9 mouse cellular contexts compared by ENCODE assay signal in genomic region chr5:128954371-128954770, GRCm38 (mm10). TPM values are rescaled to one million over a fixed set of nuclear protein-coding genes. Genes with fewer than 3 reads are reported as not detected.
DNase-seq lines count a peak whose midpoint lies in the region; TF ChIP-seq lines count a peak whose summit lies in the region.
"Not testable (repeated sequence)": the region's sequence is repeated elsewhere in the genome, so short reads cannot be mapped to it uniquely, and the experiment has no call there.
"Had no signal": no experiment of that assay in that cellular context is flagged by ENCODE, and none has a peak within 500 bp of the region (broad histone marks: within the 10 kb centered on the region; RNA-seq: fewer than 3 reads in every experiment).

No protein-coding gene starts in this region.

- not testable (repeated sequence) for H3K4me3 ChIP-seq in cortical plate, adult 2 months (ENCODE audit: insufficient read depth, low read length); kidney, adult 2 months (ENCODE audit: insufficient read depth, low read depth, low read length)

- intact Hi-C loops in left cerebral cortex, postnatal 4 days (cut with DNase I) = loop anchor here (5.0 kb wide), 1 partner anchor 142 kb away; no protein-coding TSS in a partner anchor

- H3K36me3 ChIP-seq in kidney, adult 2 months (ENCODE audit: control insufficient read depth, insufficient read depth, low read length) = not testable (repeated sequence)

- not testable (repeated sequence) for H3K27ac ChIP-seq in cortical plate, adult 2 months (ENCODE audit: insufficient read depth, low read length); kidney, adult 2 months (ENCODE audit: insufficient read depth, low read depth, low read length)

- peak; percentile 23; the same call in 1 of the 2 replicates for TF ChIP-seq CTCF in cortical plate, adult 2 months (IDR thresholded peaks at IDR 0.05; ENCODE audit: extremely low read depth, insufficient read depth, low read length)
- TF ChIP-seq CTCF in kidney, adult 2 months (conservative IDR thresholded peaks at IDR 0.05; ENCODE audit: insufficient read depth, insufficient read length, low read depth, low read length) = not testable (repeated sequence)

- not testable (repeated sequence) for H3K27me3 ChIP-seq in kidney, adult 2 months (replicated peaks; ENCODE audit: control insufficient read depth, insufficient read depth, low read length)

- 92% methylated on average over 5 of the region's 5 CpGs for WGBS in kidney, adult 2 months

- DNase-seq in 3T3-L1 (ENCODE audit: low read depth, low spot score) (peak; percentile 25), NIH3T3 (ENCODE audit: low read depth) (peak; percentile 30)
- DNase-seq in heart, adult 11 months = peak; percentile 79
- DNase-seq in kidney, adult 2 months = peak; percentile 13
- DNase-seq in left cerebral cortex, postnatal 4 days = peak; percentile 27
- DNase-seq in mesoderm, embryonic 11.5 days (ENCODE audit: low read depth, low spot score) = peak; percentile 39
- DNase-seq in right cerebral cortex, postnatal 4 days = peak; percentile 62

- TF ChIP-seq POLR2A in cortical plate, adult 2 months (IDR thresholded peaks at IDR 0.05; ENCODE audit: extremely low read depth, insufficient read depth, low read length); kidney, adult 2 months (IDR thresholded peaks at IDR 0.05; ENCODE audit: low read depth, low read length): not testable (repeated sequence)

- H3K4me1 ChIP-seq in cortical plate, adult 2 months (ENCODE audit: control insufficient read depth, insufficient read depth, low read length); kidney, adult 2 months (ENCODE audit: control insufficient read depth, insufficient read depth, low read length): not testable (repeated sequence)

RNA-seq across cellular contexts. Expression of gene Rimbp2, which starts 1.1 kb away (rescaled TPM):
- polyA plus RNA-seq in cortical plate, adult 2 months (2012; rRNA removed) = 116 and 119 TPM in 2 replicates
- polyA plus RNA-seq in kidney, adult 2 months (2012; rRNA removed) = 0.11 and 0.55 TPM in 2 replicates
- 10 to 100 TPM; 67.1 to 68.9 TPM for total RNA-seq in left cerebral cortex, postnatal 4 days (2021)
- total RNA-seq: megakaryocyte progenitor cell, adult 5-6 weeks had no signal

RNA-seq across cellular contexts. Expression of gene Stx2, which starts 54.0 kb away (rescaled TPM):
- 44.0 and 50.3 TPM in 2 replicates for polyA plus RNA-seq in cortical plate, adult 2 months (2012; rRNA removed)
- 22.4 and 24.8 TPM in 2 replicates for polyA plus RNA-seq in kidney, adult 2 months (2012; rRNA removed)
- 10 to 100 TPM; 30.4 to 33.2 TPM for total RNA-seq in left cerebral cortex, postnatal 4 days (2021)

Comparison
In these comparisons a context has a peak if more than half of its experiments do, and no peak if none do; other contexts are left out.
1. DNase-seq: peak in every context shown above with its lines; median percentile 79 in heart, adult 11 months; 62 in right cerebral cortex, postnatal 4 days; 39 in mesoderm, embryonic 11.5 days; 30 in NIH3T3; 27 in left cerebral cortex, postnatal 4 days; 25 in 3T3-L1; 13 in kidney, adult 2 months.
2. RNA of gene Rimbp2, which starts 1.1 kb away (polyA plus RNA-seq): 116 to 119 TPM in cortical plate, adult 2 months; 0.11 to 0.55 TPM in kidney, adult 2 months; every median in the first group is over 10 times any median in the second.